Mouse (Mus musculus) CD4-positive, CD25-positive, alpha-beta regulatory T cell, adult 4 months (primary cell): ENCODE measurements around the gene Atp5e. TPM values are rescaled to one million over a fixed set of nuclear protein-coding genes. Genes with fewer than 3 reads are reported as not detected.

ENCODE experiments used
- ATAC-seq: one replicate; pipeline ENCODE4 v1.8.0; 2017
- polyA plus RNA-seq, 2 experiments: library from polyadenylated mRNA; unstranded; fragments of 100-300 nt; shearing (Covaris generic); gene quantifications; one replicate each; pipeline ENCODE4 v1.2.1; 2017

The Atp5e gene
- polyA plus RNA-seq: 100 to 1,000 TPM; 552 to 670 TPM

- ATAC-seq: peak; percentile 91
Measured at GRCm38 (mm10) chr2:174463789-174464523, at the start of gene Atp5e. Gene Atp5e, minus strand, starts transcription at chr2:174464105.

GRCm38 (mm10) chr2:174509825-174510224, 45.9 kb upstream of the Atp5e start:
- no peak for ATAC-seq

DNA sequence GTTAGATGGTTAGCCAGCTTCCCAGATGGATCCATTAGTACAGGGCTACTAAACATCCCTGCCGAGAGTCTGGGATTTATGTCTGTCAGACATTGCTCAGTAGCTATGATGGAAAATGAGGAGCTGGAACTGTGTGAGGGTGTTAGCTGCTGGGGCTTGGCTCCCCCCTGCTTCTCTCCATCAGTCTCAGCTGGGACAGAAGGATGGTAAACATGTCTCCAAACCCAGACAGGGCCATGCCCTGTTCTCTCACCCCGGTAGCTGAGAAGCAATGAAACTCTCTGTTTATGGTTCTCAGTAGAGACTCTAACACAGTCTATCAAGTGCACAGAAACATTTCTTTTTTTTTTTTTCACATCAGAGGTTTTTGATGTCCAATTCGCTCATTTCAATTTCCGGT, 44.1 kb upstream of the Atp5e start:
- ATAC-seq: no peak

GRCm38 (mm10) chr2:174502831-174503460, 39.0 kb upstream of the Atp5e start:
- ATAC-seq: no peak

DNA sequence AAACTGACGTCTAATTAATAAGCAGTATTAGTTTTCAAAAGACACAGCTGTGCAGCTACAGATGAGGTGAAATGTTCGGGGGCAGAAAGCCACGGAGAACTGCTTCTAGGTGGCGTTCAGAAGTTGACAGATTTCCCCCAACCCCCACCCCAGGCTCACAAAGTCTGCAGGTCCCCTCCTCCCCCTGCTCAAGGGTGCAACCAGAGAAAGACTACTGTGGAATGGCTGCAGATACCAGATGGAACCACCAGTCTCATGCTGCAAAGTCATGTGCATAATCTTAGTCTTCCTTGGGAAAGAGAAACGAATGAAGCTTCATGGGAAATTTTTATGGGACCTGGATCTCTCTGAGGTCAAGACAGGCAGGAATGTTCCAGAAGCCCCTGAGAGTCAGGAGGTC, 38.4 kb upstream of the Atp5e start:
- ATAC-seq: no peak

DNA sequence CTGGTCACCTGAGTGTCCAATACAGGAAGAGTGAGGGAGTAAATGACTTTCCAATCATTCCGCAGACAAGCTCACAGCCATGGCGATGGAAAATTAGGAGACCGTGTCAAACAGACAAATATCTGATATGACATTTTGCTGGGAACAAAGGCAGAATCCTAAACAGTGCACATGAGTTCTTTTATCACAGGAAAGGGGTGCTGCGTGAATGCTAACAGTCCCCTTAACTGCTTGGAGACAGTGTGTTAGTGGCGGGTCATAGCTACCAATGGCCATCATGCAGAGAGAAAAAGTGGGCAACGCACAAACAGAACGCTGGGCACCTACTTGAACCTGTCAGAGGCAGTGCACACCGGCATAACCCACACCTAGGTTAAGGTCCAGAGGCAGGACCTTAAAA, 37.6 kb upstream of the Atp5e start:
- no peak for ATAC-seq

DNA sequence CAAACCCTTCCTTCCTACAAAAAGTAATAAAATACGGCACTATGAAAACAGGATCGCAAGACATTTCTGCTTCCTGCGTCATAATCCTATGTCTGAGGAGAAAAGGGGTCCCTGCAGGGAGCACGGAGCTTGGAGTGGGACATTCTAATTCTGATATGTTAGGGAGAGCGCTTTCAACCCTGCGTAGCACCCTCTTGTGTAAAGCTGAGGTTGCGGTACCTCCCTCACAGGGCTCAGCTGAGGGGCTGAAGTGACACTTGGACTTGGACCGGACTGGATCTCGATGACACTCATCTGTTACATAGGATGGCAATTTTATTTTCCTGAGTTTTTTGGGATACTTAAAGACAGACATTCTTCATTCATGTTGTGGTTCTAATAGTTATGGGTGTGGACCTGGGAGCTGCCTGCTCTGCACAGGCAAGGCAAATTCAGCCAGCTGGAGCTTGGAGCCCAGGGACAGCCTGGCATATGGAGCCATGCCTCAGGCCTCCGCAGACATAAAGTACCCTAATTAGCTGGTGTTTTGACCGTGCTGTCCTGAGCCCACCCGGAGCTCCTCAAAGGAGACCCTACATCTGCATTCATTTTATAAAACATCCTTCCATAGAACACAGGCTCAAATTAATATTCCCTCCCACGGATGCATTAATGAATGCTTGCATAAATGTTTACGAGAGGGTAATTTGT, 37.1 kb upstream of the Atp5e start:
- no peak for ATAC-seq

GRCm38 (mm10) chr2:174492858-174493257, 29.0 kb upstream of the Atp5e start:
- ATAC-seq: peak; percentile 87

DNA sequence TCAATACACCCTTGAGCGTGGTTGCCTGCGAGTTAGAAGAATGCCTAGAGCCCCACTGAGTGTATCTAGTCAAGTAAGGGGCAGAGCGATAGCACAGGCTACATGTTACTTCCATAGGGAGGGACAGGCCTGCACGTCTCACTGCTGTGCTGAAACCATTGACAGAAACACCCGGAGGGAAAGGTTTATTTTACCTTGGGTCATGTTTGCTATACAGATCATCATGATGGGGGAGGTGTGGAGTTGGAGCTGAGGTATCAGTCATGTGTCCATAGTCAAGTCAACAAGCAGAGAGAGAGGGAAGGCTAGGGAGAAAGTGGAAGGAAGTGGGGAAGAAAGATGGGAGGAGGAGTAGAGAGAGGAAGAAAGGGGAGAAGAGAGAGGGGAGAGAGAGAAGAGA, 23.1 kb upstream of the Atp5e start:
- no peak for ATAC-seq

DNA sequence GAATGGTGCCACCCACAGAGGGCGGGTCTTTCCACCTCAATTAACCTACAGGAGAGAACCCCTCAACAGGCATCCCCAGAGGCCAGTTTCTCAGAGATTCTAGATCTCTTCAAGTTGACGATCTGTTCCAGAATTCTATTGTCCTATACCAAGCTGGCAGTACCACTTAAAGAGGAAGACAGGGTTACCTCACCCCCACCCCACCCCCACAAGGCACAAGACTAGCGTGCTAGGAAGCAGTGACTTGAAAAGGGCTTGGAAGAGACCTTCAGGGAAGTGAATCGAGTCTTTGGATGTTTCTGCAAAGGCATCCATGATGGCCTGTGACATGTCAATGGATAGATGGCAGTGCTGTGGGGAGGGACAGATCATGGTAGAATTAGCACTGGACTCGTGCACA, 14.8 kb upstream of the Atp5e start:
- ATAC-seq: no peak

- ATAC-seq: no peak
Measured at GRCm38 (mm10) chr2:174477543-174478319, 13.8 kb upstream of the Atp5e start.

DNA sequence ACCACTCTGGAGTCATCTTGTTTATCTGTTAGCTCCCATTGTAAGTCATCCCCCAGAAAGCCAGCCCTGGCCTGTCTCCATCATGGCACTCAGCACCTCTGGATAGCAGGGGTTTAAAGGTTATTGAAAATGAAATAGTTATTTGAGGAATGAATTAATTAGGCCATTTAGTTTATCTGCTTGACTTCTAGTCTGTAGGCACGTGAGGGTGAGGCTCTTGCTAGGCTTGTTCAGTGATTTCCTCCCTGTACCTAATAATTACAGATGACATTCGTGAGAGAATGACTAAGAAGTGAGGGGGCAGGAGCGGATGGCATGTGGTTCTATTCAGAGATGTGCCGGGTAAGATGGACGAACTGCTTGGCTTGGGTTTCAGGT, 9.6 kb upstream of the Atp5e start:
- ATAC-seq: no peak

DNA sequence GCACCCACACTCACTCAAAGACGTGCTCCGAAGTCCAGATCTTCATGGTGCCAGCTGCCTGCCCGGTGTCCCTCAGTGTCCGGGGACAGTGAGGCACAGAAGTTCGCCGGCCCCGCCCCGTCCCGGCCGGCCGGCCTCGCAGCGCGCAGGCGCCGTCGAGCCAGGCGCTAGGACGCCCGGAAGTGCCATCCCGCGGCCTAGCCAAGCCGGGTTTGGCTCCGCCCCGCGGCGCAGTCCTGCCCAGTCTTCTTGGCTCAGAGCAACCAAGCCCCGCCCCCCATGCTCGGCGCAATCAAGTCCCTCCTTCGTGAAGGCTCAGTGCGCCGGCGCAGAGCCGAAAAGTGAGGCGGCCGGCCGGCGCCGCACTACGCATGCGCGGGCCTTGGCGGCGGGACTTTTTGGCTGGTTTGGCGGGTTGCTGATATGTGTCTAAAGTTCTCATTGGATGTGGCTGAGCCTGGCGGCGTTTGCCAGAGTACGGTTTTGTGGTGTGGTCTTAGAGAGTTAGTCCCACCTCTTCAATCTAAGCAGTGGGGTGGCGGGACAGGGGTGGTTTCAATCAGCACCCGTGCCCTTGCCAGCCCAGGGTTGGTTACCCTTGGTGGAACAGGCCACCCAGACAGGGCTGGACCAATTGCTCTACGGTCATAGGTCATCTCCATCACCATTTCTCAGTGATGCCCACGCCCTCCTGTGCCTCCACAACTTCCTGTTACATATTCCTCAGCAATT, 9.1 kb upstream of the Atp5e start, which contains the start of gene Prelid3b:
Gene Prelid3b, minus strand, starts transcription at position 264 of the 732 bp plus-strand sequence.
- peak; percentile 93 for ATAC-seq

DNA sequence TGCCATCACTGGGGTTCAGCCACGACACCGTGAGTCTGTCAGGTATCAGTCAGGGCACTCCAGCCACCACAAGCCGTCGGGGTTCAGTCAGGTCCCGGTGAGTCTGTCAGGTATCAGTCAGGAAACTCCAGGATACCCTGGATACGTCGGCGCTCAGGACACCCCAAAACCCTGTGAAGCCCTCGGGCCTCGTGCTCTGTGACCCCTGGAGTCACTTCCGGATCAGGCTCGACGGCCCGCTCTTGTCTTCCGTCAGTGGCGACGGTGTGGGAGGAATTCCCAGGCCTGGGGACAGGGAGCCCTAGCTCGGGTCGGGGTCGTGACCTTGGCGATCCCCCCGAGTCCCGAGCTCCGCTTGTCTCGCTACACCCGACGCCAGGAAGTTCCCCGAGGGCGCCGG, 8.5 kb upstream of the Atp5e start:
- peak; percentile 20 for ATAC-seq

GRCm38 (mm10) chr2:174470786-174471405, 7.0 kb upstream of the Atp5e start:
- no peak for ATAC-seq

GRCm38 (mm10) chr2:174470333-174470732, 6.4 kb upstream of the Atp5e start:
- ATAC-seq: no peak

- ATAC-seq: peak; percentile 35
Measured at GRCm38 (mm10) chr2:174463370-174463769, 535 bp downstream of the Atp5e start.

- ATAC-seq: no peak
Measured at GRCm38 (mm10) chr2:174459365-174459764, 4.5 kb downstream of the Atp5e start.

GRCm38 (mm10) chr2:174453681-174454080, 10.2 kb downstream of the Atp5e start:
- ATAC-seq: no peak

- no peak for ATAC-seq
Measured at GRCm38 (mm10) chr2:174450353-174450752, 13.6 kb downstream of the Atp5e start, which contains the start of gene Tubb1. Gene Tubb1, plus strand, starts transcription at chr2:174450695.

DNA sequence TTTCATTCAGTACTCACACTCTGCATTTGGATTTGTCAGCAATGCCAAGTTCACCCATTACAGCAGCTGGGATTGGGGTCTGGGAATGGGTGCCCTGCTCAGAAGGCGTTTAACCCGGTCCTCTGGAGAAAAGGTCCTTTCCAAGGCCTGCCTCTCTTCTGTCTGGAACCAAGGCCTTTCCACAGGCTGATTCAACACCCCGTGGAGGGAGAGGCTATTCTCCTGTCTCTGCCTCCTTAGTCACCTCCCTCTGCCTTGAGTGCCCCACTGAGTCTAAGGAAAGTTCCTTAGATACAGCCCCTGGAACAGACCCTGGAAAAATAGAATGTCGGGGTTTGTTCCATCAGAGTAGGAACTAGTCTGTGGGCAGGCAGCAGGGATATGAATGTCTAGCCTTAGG, 15.5 kb downstream of the Atp5e start:
- no peak for ATAC-seq

- no peak for ATAC-seq
Measured at GRCm38 (mm10) chr2:174446905-174447304, 17.0 kb downstream of the Atp5e start.
